Mouse (Mus musculus) adrenal gland, adult 18-20 months (tissue): ENCODE measurements around the gene Cenpa. TPM values are rescaled to one million over a fixed set of nuclear protein-coding genes. Genes with fewer than 3 reads are reported as not detected.
A peak's percentile ranks its signal among the peaks of the same experiment; 100 is the strongest.

Experiments used
- DNase-seq, 2 experiments: peaks; one replicate each; pipeline ENCODE4 v3.0.0; 2021 to 2022; ENCODE audit warnings: low spot score in 2 of 2
- long read RNA-seq, 2 experiments: library from polyadenylated mRNA; stranded (forward); transcript quantifications; one replicate each; pipeline ENCODE4 v2.0.0; 2021
- total RNA-seq, 2 experiments: library from RNA; stranded (reverse); gene quantifications; 1 replicate in 1 of 2; 2 replicates in 1 of 2; pipeline ENCODE4 v1.2.3; 2021

Cenpa gene
- 1 to 10 TPM; 6.5 to 7.6 TPM for total RNA-seq
- long read RNA-seq, experiment 1, partial matches to known transcripts = 0 of 1 reads
- long read RNA-seq, experiment 1, other reads (novel, unspliced or antisense) = 0 of 1 reads
- long read RNA-seq, experiment 2, transcript Cenpa-202 (6 exons, 1,031 nt) = major isoform, 5 of 6 reads
- long read RNA-seq, experiment 2, partial matches to known transcripts = 0 of 6 reads
- long read RNA-seq, experiment 2, other reads (novel, unspliced or antisense) = 0 of 6 reads

- peak; percentile 66 to 73 for DNase-seq
These were observed at the start of gene Cenpa for GRCm38 (mm10) chr5:30666391-30667195. Gene Cenpa (plus strand): TSS chr5:30666777.

- no peak for DNase-seq
These were observed 49.2 kb upstream of the Cenpa start for GRCm38 (mm10) chr5:30617357-30617756.

GRCm38 (mm10) chr5:30617851-30618250 lies 48.7 kb upstream of the Cenpa start:
- peak in 1 of 2 experiments; percentile 75 for DNase-seq

- no peak for DNase-seq
These were observed 48.1 kb upstream of the Cenpa start for GRCm38 (mm10) chr5:30618376-30619003.

GRCm38 (mm10) chr5:30619211-30619610 lies 47.4 kb upstream of the Cenpa start:
- DNase-seq = no peak

- DNase-seq = no peak
These were observed 46.0 kb upstream of the Cenpa start for GRCm38 (mm10) chr5:30620567-30620966.

GRCm38 (mm10) chr5:30621211-30621790 lies 45.3 kb upstream of the Cenpa start:
- no peak for DNase-seq

GRCm38 (mm10) chr5:30621844-30622176 lies 44.8 kb upstream of the Cenpa start:
- DNase-seq = no peak

GRCm38 (mm10) chr5:30622177-30622840 lies 44.3 kb upstream of the Cenpa start:
- peak in 1 of 2 experiments; percentile 53 for DNase-seq

- DNase-seq = no peak
These were observed 43.8 kb upstream of the Cenpa start for GRCm38 (mm10) chr5:30622841-30623185.

GRCm38 (mm10) chr5:30623380-30623779 lies 43.2 kb upstream of the Cenpa start:
- no peak for DNase-seq

GRCm38 (mm10) chr5:30624311-30624710 lies 42.3 kb upstream of the Cenpa start:
- no peak for DNase-seq

GRCm38 (mm10) chr5:30624908-30625307 lies 41.7 kb upstream of the Cenpa start:
- DNase-seq = no peak

- DNase-seq = peak in 1 of 2 experiments; percentile 26
These were observed 41.2 kb upstream of the Cenpa start for GRCm38 (mm10) chr5:30625379-30625778.

GRCm38 (mm10) chr5:30626331-30627105 lies 40.1 kb upstream of the Cenpa start:
- peak in 1 of 2 experiments; percentile 35 for DNase-seq

GRCm38 (mm10) chr5:30628511-30628910 lies 38.1 kb upstream of the Cenpa start:
- DNase-seq = no peak

GRCm38 (mm10) chr5:30630401-30630800 lies 36.2 kb upstream of the Cenpa start:
- no peak for DNase-seq

GRCm38 (mm10) chr5:30632134-30632533 lies 34.4 kb upstream of the Cenpa start:
- DNase-seq = no peak

- no peak for DNase-seq
These were observed 29.6 kb upstream of the Cenpa start for GRCm38 (mm10) chr5:30636994-30637393.

GRCm38 (mm10) chr5:30638041-30638440 lies 28.5 kb upstream of the Cenpa start:
- peak; percentile 77 to 78 for DNase-seq
